ENCODE assay signal across 8 mouse cellular contexts in genomic region chr11:69920266-69921031, GRCm38 (mm10). TPM values are rescaled to one million over a fixed set of nuclear protein-coding genes. Genes with fewer than 3 reads are reported as not detected.
DNase-seq lines count a peak whose midpoint lies in the region; ATAC-seq and TF ChIP-seq lines count a peak whose summit lies in the region.

No protein-coding gene starts in this region.

- peak overlapping the region; percentile 90 for H3K27ac ChIP-seq in embryonic fibroblast, embryonic 13.5 days (ENCODE audit: insufficient read depth, low read length)
- H3K27ac ChIP-seq in hindbrain, postnatal 0 days: peak overlapping the region; percentile 96
- H3K27ac ChIP-seq in liver, adult 2 months (replicated peaks; ENCODE audit: insufficient read depth, low read depth, low read length): peak overlapping the region; percentile 93

- H3K4me3 ChIP-seq in embryonic fibroblast, embryonic 13.5 days (ENCODE audit: insufficient read depth, low read length): peak overlapping the region; percentile 97
- peak overlapping the region; percentile 85 for H3K4me3 ChIP-seq in hindbrain, postnatal 0 days (ENCODE audit: low read length)
- H3K4me3 ChIP-seq in liver, adult 2 months (ENCODE audit: insufficient read depth, low read depth, low read length): peak overlapping the region; percentile 89

- peak overlapping the region; percentile 95 for H3K9ac ChIP-seq in hindbrain, postnatal 0 days (replicated peaks; ENCODE audit: low read length)
- peak overlapping the region; percentile 97 for H3K9ac ChIP-seq in liver, adult 2 months (ENCODE audit: low read depth, low read length)

- H3K4me2 ChIP-seq in hindbrain, postnatal 0 days (ENCODE audit: low read depth, low read length): peak overlapping the region; percentile 79

- peaks cover 11% of the 10 kb centered on the region for H3K79me2 ChIP-seq in liver, adult 2 months (ENCODE audit: control insufficient read depth, insufficient read depth, low read length)

- peaks cover 31% of the 10 kb centered on the region for H3K36me3 ChIP-seq in hindbrain, postnatal 0 days (ENCODE audit: insufficient read depth, low read length)
- H3K36me3 ChIP-seq in liver, adult 2 months (ENCODE audit: control insufficient read depth, insufficient read depth, low read length): peaks cover 24% of the 10 kb centered on the region

- no peaks in the 10 kb centered on the region for H3K27me3 ChIP-seq in hindbrain, postnatal 0 days (ENCODE audit: insufficient read depth, low read length)
- no peaks in the 10 kb centered on the region for H3K27me3 ChIP-seq in liver, adult 2 months (ENCODE audit: control insufficient read depth, insufficient read depth, low read length)

- no peak; the same call in 1 of the 2 replicates for TF ChIP-seq POLR2A in embryonic fibroblast, embryonic 13.5 days (IDR thresholded peaks at IDR 0.05; ENCODE audit: low read depth, low read length)
- TF ChIP-seq POLR2A in liver, adult 2 months (IDR thresholded peaks at IDR 0.05; ENCODE audit: extremely low read depth, insufficient read depth, low read length): no peak

- no peaks in the 10 kb centered on the region for H3K9me3 ChIP-seq in hindbrain, postnatal 0 days (ENCODE audit: low read length)

- peaks cover 14% of the 10 kb centered on the region for H3K4me1 ChIP-seq in embryonic fibroblast, embryonic 13.5 days (ENCODE audit: control insufficient read depth, insufficient read depth, low read length)
- peaks cover 10% of the 10 kb centered on the region for H3K4me1 ChIP-seq in hindbrain, postnatal 0 days (ENCODE audit: insufficient read depth, low read length)
- H3K4me1 ChIP-seq in liver, adult 2 months (ENCODE audit: control insufficient read depth, insufficient read depth, low read length): peaks cover 9% of the 10 kb centered on the region; the same call in 1 of the 2 replicates

- peak; percentile 39 for DNase-seq in ovary, adult 18-20 months (ENCODE audit: low spot score)
- DNase-seq in ovary, postnatal 14 days (ENCODE audit: low spot score): no peak
- DNase-seq in adrenal gland, adult 8-10 months: peak; percentile 60
- DNase-seq in hindbrain, postnatal 0 days (ENCODE audit: low spot score): peak; percentile 45
- DNase-seq in liver, adult 2 months (ENCODE audit: extremely low read depth, low read depth, low spot score): no peak
- peak; percentile 42 for DNase-seq in retina, embryonic 14.5 days (ENCODE audit: low spot score)

- WGBS in hindbrain, postnatal 0 days: under 1% methylated on average over 50 of the region's 65 CpGs
- whole genome bisulfite sequencing in liver, adult 2 months: 1% methylated on average over 64 of the region's 65 CpGs

- no peak for ATAC-seq in hindbrain, postnatal 0 days
- no peak for ATAC-seq in activated CD4-positive, CD25-positive, alpha-beta regulatory T cell, adult 4 months

- TF ChIP-seq CTCF in embryonic fibroblast, embryonic 13.5 days (IDR thresholded peaks at IDR 0.05; ENCODE audit: borderline replicate concordance, insufficient read depth, low read length): no peak
- no peak for TF ChIP-seq CTCF in hindbrain, postnatal 0 days (IDR thresholded peaks at IDR 0.05; ENCODE audit: low read depth)
- TF ChIP-seq CTCF in liver, adult 2 months (IDR thresholded peaks at IDR 0.05; ENCODE audit: low read depth, low read length): no peak

RNA-seq across cellular contexts. Expression of gene Eif5a, which starts 1.3 kb away (rescaled TPM):
- 100 to 1,000 TPM; 468 to 561 (median 519) TPM for total RNA-seq in adrenal gland, adult 8-10 months (2022)
- 725 and 764 TPM in 2 replicates for polyA plus RNA-seq in embryonic fibroblast, embryonic 13.5 days (2011; ENCODE audit: insufficient read length, low read depth, missing spikeins)
- total RNA-seq in hindbrain, postnatal 0 days (2014; rRNA removed): 491 and 500 TPM in 2 replicates
- 1,157 and 1,160 TPM in 2 replicates for polyA plus RNA-seq in hindbrain, postnatal 0 days (2015; fragmentation: Nextera tagmentation; extraction: Ambion mirVana)
- total RNA-seq in liver, adult 2 months (2014; rRNA removed): 321 and 404 TPM in 2 replicates
- 374 and 408 TPM in 2 replicates for polyA plus RNA-seq in liver, adult 2 months (2012; rRNA removed)
- polyA plus RNA-seq in activated CD4-positive, CD25-positive, alpha-beta regulatory T cell, adult 4 months (2017; shearing (Covaris generic)): 1,000 to 10,000 TPM; 1,092 to 1,351 TPM

RNA-seq across cellular contexts. Expression of gene Gps2, which starts 6.8 kb away (rescaled TPM):
- 10 to 100 TPM; 44.0 to 72.7 (median 52.0) TPM for total RNA-seq in adrenal gland, adult 8-10 months (2022)
- 24.1 and 27.8 TPM in 2 replicates for polyA plus RNA-seq in embryonic fibroblast, embryonic 13.5 days (2011; ENCODE audit: insufficient read length, low read depth, missing spikeins)
- 48.1 and 67.6 TPM in 2 replicates for total RNA-seq in hindbrain, postnatal 0 days (2014; rRNA removed)
- polyA plus RNA-seq in hindbrain, postnatal 0 days (2015; fragmentation: Nextera tagmentation; extraction: Ambion mirVana): 60.8 and 65.9 TPM in 2 replicates
- total RNA-seq in liver, adult 2 months (2014; rRNA removed): 7.0 and 8.5 TPM in 2 replicates
- 32.3 and 41.0 TPM in 2 replicates for polyA plus RNA-seq in liver, adult 2 months (2012; rRNA removed)
- 100 to 1,000 TPM in 1 of 2 experiments, 10 to 100 TPM in 1; 90.7 to 106 TPM for polyA plus RNA-seq in activated CD4-positive, CD25-positive, alpha-beta regulatory T cell, adult 4 months (2017; shearing (Covaris generic))

RNA-seq across cellular contexts. Expression of gene Ybx2, which starts 15.1 kb away (rescaled TPM):
- 10 to 100 TPM in 3 of 4 experiments, 1 to 10 TPM in 1; 6.3 to 13.9 (median 11.8) TPM for total RNA-seq in adrenal gland, adult 8-10 months (2022)
- polyA plus RNA-seq in embryonic fibroblast, embryonic 13.5 days (2011; ENCODE audit: insufficient read length, low read depth, missing spikeins): not detected in 2 replicates
- 23.9 and 31.1 TPM in 2 replicates for total RNA-seq in hindbrain, postnatal 0 days (2014; rRNA removed)
- polyA plus RNA-seq in hindbrain, postnatal 0 days (2015; fragmentation: Nextera tagmentation; extraction: Ambion mirVana): 3.3 and 5.9 TPM in 2 replicates
- not detected in 2 replicates for total RNA-seq in liver, adult 2 months (2014; rRNA removed)
- 0.20 TPM in 1 of 2 replicates, not detected in the other for polyA plus RNA-seq in liver, adult 2 months (2012; rRNA removed)
- polyA plus RNA-seq in activated CD4-positive, CD25-positive, alpha-beta regulatory T cell, adult 4 months (2017; shearing (Covaris generic)): not detected

RNA-seq across cellular contexts. Expression of gene Neurl4, which starts 19.6 kb away (rescaled TPM):
- 10 to 100 TPM; 36.4 to 71.4 (median 51.5) TPM for total RNA-seq in adrenal gland, adult 8-10 months (2022)
- 30.8 and 31.8 TPM in 2 replicates for polyA plus RNA-seq in embryonic fibroblast, embryonic 13.5 days (2011; ENCODE audit: insufficient read length, low read depth, missing spikeins)
- 95.1 and 118 TPM in 2 replicates for total RNA-seq in hindbrain, postnatal 0 days (2014; rRNA removed)
- 11.9 and 13.1 TPM in 2 replicates for polyA plus RNA-seq in hindbrain, postnatal 0 days (2015; fragmentation: Nextera tagmentation; extraction: Ambion mirVana)
- 10.1 and 14.0 TPM in 2 replicates for total RNA-seq in liver, adult 2 months (2014; rRNA removed)
- polyA plus RNA-seq in liver, adult 2 months (2012; rRNA removed): 12.6 and 20.7 TPM in 2 replicates
- 1 to 10 TPM; 7.9 to 8.0 TPM for polyA plus RNA-seq in activated CD4-positive, CD25-positive, alpha-beta regulatory T cell, adult 4 months (2017; shearing (Covaris generic))

RNA-seq across cellular contexts. Expression of gene 2810408A11Rik, which starts 19.7 kb away (rescaled TPM):
- total RNA-seq in adrenal gland, adult 8-10 months (2022): 1 to 10 TPM in 1 of 4 experiments, under 1 TPM in 3; 0.23 to 2.4 (median 0.71) TPM
- 3.5 and 4.9 TPM in 2 replicates for polyA plus RNA-seq in embryonic fibroblast, embryonic 13.5 days (2011; ENCODE audit: insufficient read length, low read depth, missing spikeins)
- total RNA-seq in hindbrain, postnatal 0 days (2014; rRNA removed): 2.9 and 9.7 TPM in 2 replicates
- 6.5 and 8.1 TPM in 2 replicates for polyA plus RNA-seq in hindbrain, postnatal 0 days (2015; fragmentation: Nextera tagmentation; extraction: Ambion mirVana)
- 0.13 and 0.18 TPM in 2 replicates for total RNA-seq in liver, adult 2 months (2014; rRNA removed)
- 0.06 and 0.11 TPM in 2 replicates for polyA plus RNA-seq in liver, adult 2 months (2012; rRNA removed)
- polyA plus RNA-seq in activated CD4-positive, CD25-positive, alpha-beta regulatory T cell, adult 4 months (2017; shearing (Covaris generic)): 1 to 10 TPM; 1.1 to 1.2 TPM

Comparison
In these comparisons a context has a peak if more than half of its experiments do, and no peak if none do; other contexts are left out.
1. DNase-seq: peak in ovary, adult 18-20 months (single experiment), adrenal gland, adult 8-10 months (single experiment), hindbrain, postnatal 0 days (single experiment) and retina, embryonic 14.5 days (single experiment); none in ovary, postnatal 14 days (single experiment) and liver, adult 2 months (single experiment).
2. Peak in every context shown above with its lines, with median percentiles within 50 percentile points of each other: H3K27ac ChIP-seq and H3K4me3 ChIP-seq.